In the genomic region with DNA sequence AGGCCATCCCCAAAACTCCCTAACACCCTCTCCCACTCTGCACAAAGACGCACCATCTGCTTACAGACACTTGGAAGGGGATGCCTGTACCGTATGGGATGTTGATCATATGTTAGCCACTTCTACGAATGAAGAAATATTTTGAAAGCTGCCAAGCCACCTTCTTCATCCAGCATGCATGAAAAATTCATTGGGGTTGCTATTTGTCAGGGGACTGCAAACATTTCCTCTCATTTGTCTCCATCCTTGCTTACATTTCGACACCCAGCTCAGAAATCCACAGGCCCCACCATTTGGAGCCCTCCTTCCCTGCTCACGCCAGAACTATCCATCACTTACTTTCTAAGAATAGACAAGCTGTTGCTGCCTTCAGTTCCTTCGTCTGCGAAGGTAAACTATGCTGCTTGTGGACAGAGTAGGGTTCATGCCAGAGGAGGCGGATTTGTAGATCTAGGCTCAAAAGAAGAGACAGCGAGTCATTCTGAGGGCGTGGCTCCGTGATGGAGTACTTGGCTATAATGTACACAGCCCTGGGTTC, we compare ENCODE assay signal across 18 mouse cellular contexts. TPM values are rescaled to one million over a fixed set of nuclear protein-coding genes. Genes with fewer than 3 reads are reported as not detected.
DNase-seq lines count a peak whose midpoint lies in the region; ATAC-seq and TF ChIP-seq lines count a peak whose summit lies in the region.
"Had no signal": no experiment of that assay in that cellular context is flagged by ENCODE, and none has a peak within 500 bp of the region (broad histone marks: within the 10 kb centered on the region; RNA-seq: fewer than 3 reads in every experiment).

No protein-coding gene starts in this region.

- no peak overlapping the region for H3K9ac ChIP-seq in forebrain, embryonic 13.5 days
- H3K9ac ChIP-seq in lung, embryonic 16.5 days (ENCODE audit: low read length) = no peak overlapping the region
- no peak overlapping the region for H3K9ac ChIP-seq in limb, embryonic 15.5 days
- H3K9ac ChIP-seq: midbrain, embryonic 12.5 days; neural tube, embryonic 12.5 days had no signal

- H3K4me2 ChIP-seq in forebrain, embryonic 13.5 days = no peak overlapping the region
- no peak overlapping the region for H3K4me2 ChIP-seq in lung, embryonic 16.5 days (ENCODE audit: low read depth, low read length)
- H3K4me2 ChIP-seq in limb, embryonic 15.5 days = no peak overlapping the region
- H3K4me2 ChIP-seq: midbrain, embryonic 12.5 days; neural tube, embryonic 12.5 days had no signal

- H3K9me3 ChIP-seq in forebrain, embryonic 13.5 days (replicated peaks) = no peaks in the 10 kb centered on the region
- no peaks in the 10 kb centered on the region for H3K9me3 ChIP-seq in forebrain, embryonic 10.5 days
- H3K9me3 ChIP-seq in lung, embryonic 16.5 days (ENCODE audit: control insufficient read depth, low read length) = no peaks in the 10 kb centered on the region
- no peaks in the 10 kb centered on the region for H3K9me3 ChIP-seq in limb, embryonic 15.5 days
- H3K9me3 ChIP-seq: hindbrain, embryonic 10.5 days; midbrain, embryonic 12.5 days; neural tube, embryonic 12.5 days had no signal

- DNase-seq in forebrain, embryonic 10.5 days (ENCODE audit: extremely low spot score, low spot score) = no peak
- no peak for DNase-seq in lung, adult 2 months
- DNase-seq in layer of hippocampus, postnatal 14 days (ENCODE audit: low spot score in 2 of 2) = no peak
- no peak for DNase-seq in kidney, adult 9 months
- DNase-seq: adrenal gland, postnatal 25 days; cerebellum, adult 8-10 months; layer of hippocampus, postnatal 36 days; liver had no signal

- no peak for TF ChIP-seq CTCF in lung, adult 2 months (IDR thresholded peaks at IDR 0.05; ENCODE audit: insufficient read depth, low read length)
- TF ChIP-seq CTCF in embryonic fibroblast, embryonic 13.5 days (IDR thresholded peaks at IDR 0.05; ENCODE audit: borderline replicate concordance, insufficient read depth, low read length) = no peak

- H3K4me1 ChIP-seq in forebrain, embryonic 13.5 days = 0 out of 2 replicates have a peak, but pooled peaks cover 13% of the 10 kb centered on the region
- peaks cover 7% of the 10 kb centered on the region; the same call in 1 of the 2 replicates for H3K4me1 ChIP-seq in forebrain, embryonic 10.5 days
- H3K4me1 ChIP-seq in lung, embryonic 16.5 days (replicated peaks; ENCODE audit: control insufficient read depth, insufficient read depth, low read length) = no peaks in the 10 kb centered on the region
- no peaks in the 10 kb centered on the region for H3K4me1 ChIP-seq in lung, adult 2 months (ENCODE audit: control insufficient read depth, insufficient read depth, low read length)
- peaks cover 6% of the 10 kb centered on the region; the same call in 1 of the 2 replicates for H3K4me1 ChIP-seq in embryonic fibroblast, embryonic 13.5 days (ENCODE audit: control insufficient read depth, insufficient read depth, low read length)
- H3K4me1 ChIP-seq in limb, embryonic 15.5 days = peaks cover 7% of the 10 kb centered on the region; the same call in 1 of the 2 replicates
- H3K4me1 ChIP-seq: midbrain, embryonic 12.5 days; neural tube, embryonic 12.5 days had no signal

- no peaks in the 10 kb centered on the region for H3K36me3 ChIP-seq in forebrain, embryonic 13.5 days (ENCODE audit: poor library complexity, severe bottlenecking)
- no peaks in the 10 kb centered on the region for H3K36me3 ChIP-seq in forebrain, embryonic 10.5 days (replicated peaks)
- H3K36me3 ChIP-seq in lung, embryonic 16.5 days (ENCODE audit: control insufficient read depth, insufficient read depth, low read length) = no peaks in the 10 kb centered on the region
- H3K36me3 ChIP-seq in limb, embryonic 15.5 days = no peaks in the 10 kb centered on the region
- H3K36me3 ChIP-seq: hindbrain, embryonic 10.5 days; midbrain, embryonic 12.5 days; neural tube, embryonic 12.5 days had no signal

- no peak for TF ChIP-seq POLR2A in lung, adult 2 months (IDR thresholded peaks at IDR 0.05; ENCODE audit: borderline replicate concordance, extremely low read depth, low read depth, low read length)
- no peak for TF ChIP-seq POLR2A in embryonic fibroblast, embryonic 13.5 days (IDR thresholded peaks at IDR 0.05; ENCODE audit: low read depth, low read length)

- no peaks in the 10 kb centered on the region for H3K27me3 ChIP-seq in forebrain, embryonic 13.5 days
- no peaks in the 10 kb centered on the region for H3K27me3 ChIP-seq in forebrain, embryonic 10.5 days (ENCODE audit: poor library complexity, severe bottlenecking)
- no peaks in the 10 kb centered on the region for H3K27me3 ChIP-seq in lung, embryonic 16.5 days (ENCODE audit: control insufficient read depth, insufficient read depth, low read depth, low read length)
- H3K27me3 ChIP-seq in limb, embryonic 15.5 days = no peaks in the 10 kb centered on the region
- H3K27me3 ChIP-seq: midbrain, embryonic 12.5 days; neural tube, embryonic 12.5 days; Patski had no signal

- 79% methylated on average over 11 of the region's 11 CpGs for whole genome bisulfite sequencing in forebrain, embryonic 13.5 days
- WGBS in forebrain, embryonic 10.5 days = 92% methylated on average over 11 of the region's 11 CpGs
- WGBS in lung, embryonic 16.5 days = 17% methylated on average over 11 of the region's 11 CpGs
- WGBS in lung, adult 2 months = 31% methylated on average over 11 of the region's 11 CpGs
- WGBS in limb, embryonic 15.5 days = 48% methylated on average over 11 of the region's 11 CpGs

- H3K4me3 ChIP-seq in forebrain, embryonic 13.5 days = no peak overlapping the region
- no peak overlapping the region for H3K4me3 ChIP-seq in forebrain, embryonic 10.5 days
- no peak overlapping the region for H3K4me3 ChIP-seq in lung, embryonic 16.5 days (ENCODE audit: low read length)
- H3K4me3 ChIP-seq in lung, adult 2 months (replicated peaks; ENCODE audit: extremely low read depth, low read depth, low read length) = no peak overlapping the region
- H3K4me3 ChIP-seq in embryonic fibroblast, embryonic 13.5 days (ENCODE audit: insufficient read depth, low read length) = no peak overlapping the region
- no peak overlapping the region for H3K4me3 ChIP-seq in limb, embryonic 15.5 days
- H3K4me3 ChIP-seq: hindbrain, embryonic 10.5 days; midbrain, embryonic 12.5 days; neural tube, embryonic 12.5 days had no signal

- no peak overlapping the region for H3K27ac ChIP-seq in forebrain, embryonic 13.5 days
- H3K27ac ChIP-seq in forebrain, embryonic 10.5 days = no peak overlapping the region
- H3K27ac ChIP-seq in lung, embryonic 16.5 days (ENCODE audit: low read length) = no peak overlapping the region
- H3K27ac ChIP-seq in embryonic fibroblast, embryonic 13.5 days (ENCODE audit: insufficient read depth, low read length) = peak overlapping the region; percentile 73
- H3K27ac ChIP-seq in limb, embryonic 15.5 days = 0 out of 2 replicates have a peak overlapping the region, but pooled peaks have one; percentile 27
- H3K27ac ChIP-seq: hindbrain, embryonic 10.5 days; midbrain, embryonic 12.5 days; neural tube, embryonic 12.5 days had no signal

- peak; percentile 77; the same call in 1 of the 2 replicates for ATAC-seq in forebrain, embryonic 13.5 days
- ATAC-seq in lung, embryonic 16.5 days (ENCODE audit: low read depth) = peak; percentile 49; the same call in 1 of the 2 replicates
- ATAC-seq in limb, embryonic 15.5 days (ENCODE audit: insufficient number of reproducible peaks, low FRiP score, low TSS enrichment, low read depth) = peak; percentile 33; the same call in 1 of the 2 replicates
- ATAC-seq: CD4-positive, CD25-positive, alpha-beta regulatory T cell, adult 4 months; Patski had no signal

RNA-seq across cellular contexts. Expression of a gene that starts 51.2 kb away (rescaled TPM):
- 30.3 and 43.6 TPM in 2 replicates for polyA plus RNA-seq in forebrain, embryonic 13.5 days (2015; fragmentation: Nextera tagmentation; extraction: Ambion mirVana)
- 16.0 and 17.0 TPM in 2 replicates for polyA plus RNA-seq in forebrain, embryonic 10.5 days (2016; fragmentation: Nextera tagmentation; extraction: Ambion mirVana)
- 7.0 and 7.2 TPM in 2 replicates for polyA plus RNA-seq in lung, embryonic 16.5 days (2015; fragmentation: Nextera tagmentation; extraction: Ambion mirVana)
- 2.0 and 2.7 TPM in 2 replicates for polyA plus RNA-seq in lung, adult 2 months (2012; rRNA removed)
- 2.5 and 3.2 TPM in 2 replicates for polyA plus RNA-seq in embryonic fibroblast, embryonic 13.5 days (2011; ENCODE audit: insufficient read length, low read depth, missing spikeins)
- polyA plus RNA-seq in limb, embryonic 15.5 days (2015; fragmentation: Nextera tagmentation; extraction: Ambion mirVana) = 7.5 and 8.8 TPM in 2 replicates
- 10 to 100 TPM; 12.5 to 16.1 TPM for total RNA-seq in layer of hippocampus, postnatal 14 days (2021)
- total RNA-seq: megakaryocyte progenitor cell, adult 5-6 weeks had no signal
- polyA plus RNA-seq: CD4-positive, CD25-positive, alpha-beta regulatory T cell, adult 4 months; Patski had no signal

Comparison
In these comparisons a context has a peak if more than half of its experiments do, and no peak if none do; other contexts are left out.
1. H3K27ac ChIP-seq: peak in embryonic fibroblast, embryonic 13.5 days (single experiment) and limb, embryonic 15.5 days (single experiment); none in forebrain, embryonic 13.5 days (single experiment), forebrain, embryonic 10.5 days (single experiment) and lung, embryonic 16.5 days (single experiment).
2. Peak in every context shown above with its lines, with median percentiles within 50 percentile points of each other: ATAC-seq.